Mouse (Mus musculus): ENCODE measurements around the gene Cmss1. TPM values are rescaled to one million over a fixed set of nuclear protein-coding genes. Genes with fewer than 3 reads are reported as not detected.
"Not testable (repeated sequence)": the region's sequence is repeated elsewhere in the genome, so short reads cannot be mapped to it uniquely, and the experiment has no call there.

The Cmss1 gene
- polyA plus RNA-seq, 1 experiment from 2014 or later, result 27.5 TPM

DNA sequence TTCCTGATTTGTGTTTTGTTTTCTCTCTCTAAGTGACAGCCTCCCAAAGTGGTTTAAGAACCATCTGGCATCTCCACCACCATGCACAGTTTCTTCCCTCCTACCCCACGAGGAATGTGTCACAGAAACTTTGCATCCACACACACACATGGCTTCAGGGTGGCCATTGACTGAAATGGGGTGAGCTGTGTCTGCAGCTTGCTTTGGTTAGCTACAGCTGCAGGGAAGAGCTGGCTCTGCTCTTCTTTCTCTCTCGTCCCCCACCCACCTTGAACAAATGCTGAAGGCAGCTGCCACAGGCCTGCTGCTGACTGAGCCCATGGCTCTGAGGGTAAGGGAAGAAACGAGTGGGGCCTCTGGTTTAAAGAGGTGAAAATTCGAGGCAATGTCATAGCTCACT is 193.9 kb downstream of the Cmss1 start:
- H3K4me2 ChIP-seq, result no peak overlapping the region
- H3K4me3 ChIP-seq, result no peak overlapping the region
- no peak for ATAC-seq (ENCODE audit: insufficient number of reproducible peaks, low FRiP score)
- H3K27ac ChIP-seq (ENCODE audit: poor library complexity, severe bottlenecking), result no peak overlapping the region
- H3K36me3 ChIP-seq, result no peaks in the 10 kb centered on the region
- H3K9me3 ChIP-seq (replicated peaks), result no peaks in the 10 kb centered on the region; the same call in 1 of the 2 replicates
- H3K4me1 ChIP-seq (replicated peaks), result peaks cover 17% of the 10 kb centered on the region
- no peaks in the 10 kb centered on the region for H3K27me3 ChIP-seq (replicated peaks)
- no peak overlapping the region for H3K9ac ChIP-seq
- 52% methylated on average over 4 of the region's 4 CpGs for WGBS

DNA sequence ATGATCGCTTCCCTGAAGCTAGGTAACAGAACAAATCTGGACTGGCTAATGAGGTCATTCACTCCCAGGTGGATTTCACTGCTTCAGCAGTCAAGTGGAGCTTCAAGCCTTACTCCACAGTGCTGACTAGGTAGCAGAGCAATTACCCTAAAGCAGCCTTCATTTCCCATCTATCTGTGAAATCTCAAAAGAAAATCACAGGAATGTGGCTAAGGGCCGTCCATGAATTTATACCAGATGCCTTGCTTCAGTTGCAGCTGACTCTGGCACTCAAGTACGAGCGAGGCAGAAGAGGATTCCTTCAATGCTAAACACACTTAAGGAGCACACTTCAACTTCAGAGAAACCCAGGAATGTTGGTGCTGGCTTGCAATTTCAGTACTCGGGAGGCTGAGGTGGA is 202.8 kb downstream of the Cmss1 start:
- H3K27me3 ChIP-seq (replicated peaks), result no peaks in the 10 kb centered on the region
- H3K4me3 ChIP-seq, result no peak overlapping the region
- H3K4me2 ChIP-seq, result no peak overlapping the region
- H3K9ac ChIP-seq, result no peak overlapping the region
- no peak for ATAC-seq (ENCODE audit: insufficient number of reproducible peaks, low FRiP score)
- H3K27ac ChIP-seq (ENCODE audit: poor library complexity, severe bottlenecking), result no peak overlapping the region
- H3K36me3 ChIP-seq, result no peaks in the 10 kb centered on the region
- WGBS, result 62% methylated on average over 5 of the region's 5 CpGs
- H3K4me1 ChIP-seq (replicated peaks), result peaks cover 4% of the 10 kb centered on the region; the same call in 1 of the 2 replicates
- no peaks in the 10 kb centered on the region for H3K9me3 ChIP-seq (replicated peaks)

DNA sequence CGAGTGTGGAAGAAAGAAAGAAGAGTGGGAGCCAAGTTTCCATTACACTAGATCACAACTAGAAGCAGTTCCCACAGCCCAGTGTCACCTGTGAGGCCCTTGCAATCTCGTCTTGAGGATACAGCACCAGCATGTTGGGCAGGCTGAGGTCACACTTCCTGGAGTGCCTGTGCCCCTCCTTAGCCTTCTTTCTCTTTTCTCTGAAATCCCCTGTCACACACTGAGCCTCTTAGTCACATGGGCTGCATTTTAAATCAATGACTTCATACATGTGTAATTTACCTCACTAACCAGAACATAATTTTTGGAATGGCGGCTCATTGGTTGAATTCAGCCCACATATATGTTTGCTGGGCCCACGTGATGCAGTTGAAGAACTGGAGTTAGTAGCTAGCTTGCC is 203.8 kb downstream of the Cmss1 start:
- Histone ChIP-seq H3K27me3 (replicated peaks) (no peaks in the 10 kb centered on the region), H3K9ac (no peak overlapping the region), H3K9me3 (replicated peaks) (no peaks in the 10 kb centered on the region), H3K36me3 (no peaks in the 10 kb centered on the region), H3K4me3 (no peak overlapping the region), H3K4me2 (no peak overlapping the region), H3K4me1 (replicated peaks) (peaks cover 9% of the 10 kb centered on the region; the same call in 1 of the 2 replicates), H3K27ac (ENCODE audit: poor library complexity, severe bottlenecking) (no peak overlapping the region; the same call in 1 of the 2 replicates)
- 0 out of 2 replicates have a peak, but pooled peaks have one; percentile 39 for ATAC-seq (ENCODE audit: insufficient number of reproducible peaks, low FRiP score)
- 73% methylated on average over 4 of the region's 4 CpGs for WGBS

DNA sequence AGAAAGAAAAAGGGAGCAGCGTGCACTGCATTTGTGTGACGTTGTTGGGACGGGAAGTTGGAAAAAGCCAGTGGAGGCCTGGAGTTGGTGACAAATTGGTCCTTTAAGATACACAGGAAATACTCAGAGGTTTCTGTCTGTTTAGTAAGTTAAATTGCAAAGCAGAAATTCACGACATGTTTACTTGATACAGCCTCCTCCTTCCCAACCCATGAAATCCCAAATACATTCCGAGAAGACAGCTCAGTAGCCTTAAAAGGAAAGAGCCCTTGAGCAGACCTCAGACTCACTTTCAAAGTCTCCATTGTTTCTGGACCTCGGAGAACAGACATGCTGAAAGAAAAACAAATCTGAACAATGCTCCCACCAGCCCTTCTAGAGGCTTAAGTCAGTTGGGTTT is 205.0 kb downstream of the Cmss1 start:
- Histone ChIP-seq H3K27me3 (replicated peaks) (no peaks in the 10 kb centered on the region), H3K36me3 (no peaks in the 10 kb centered on the region), H3K9me3 (replicated peaks) (no peaks in the 10 kb centered on the region), H3K4me3 (no peak overlapping the region), H3K27ac (ENCODE audit: poor library complexity, severe bottlenecking) (peak overlapping the region; percentile 39; the same call in 1 of the 2 replicates), H3K4me2 (no peak overlapping the region), H3K4me1 (replicated peaks) (peaks cover 9% of the 10 kb centered on the region; the same call in 1 of the 2 replicates), H3K9ac (no peak overlapping the region)
- WGBS, result 46% methylated on average over 6 of the region's 6 CpGs
- ATAC-seq (ENCODE audit: insufficient number of reproducible peaks, low FRiP score), result no peak

DNA sequence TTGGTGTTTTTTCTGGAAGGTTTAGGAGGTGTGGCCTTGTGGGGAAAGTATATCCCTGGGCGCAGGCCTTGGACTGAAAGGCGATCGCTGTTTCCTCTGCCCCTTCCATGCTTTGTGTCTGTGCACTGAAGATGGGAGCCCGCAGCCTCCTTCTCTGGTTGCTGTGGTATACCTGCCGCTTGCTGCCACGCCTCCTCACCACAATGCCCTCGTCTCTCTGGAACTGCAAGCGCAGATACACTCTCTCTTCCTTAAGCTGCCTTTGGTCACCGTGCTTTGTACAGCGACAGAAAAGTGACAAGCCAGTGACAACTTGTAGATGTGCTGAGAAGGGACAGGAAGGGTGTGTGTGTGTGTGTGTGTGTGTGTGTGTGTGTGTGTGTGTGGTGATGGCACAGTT is 207.1 kb downstream of the Cmss1 start:
- peaks cover 9% of the 10 kb centered on the region; the same call in 1 of the 2 replicates for H3K4me1 ChIP-seq (replicated peaks)

DNA sequence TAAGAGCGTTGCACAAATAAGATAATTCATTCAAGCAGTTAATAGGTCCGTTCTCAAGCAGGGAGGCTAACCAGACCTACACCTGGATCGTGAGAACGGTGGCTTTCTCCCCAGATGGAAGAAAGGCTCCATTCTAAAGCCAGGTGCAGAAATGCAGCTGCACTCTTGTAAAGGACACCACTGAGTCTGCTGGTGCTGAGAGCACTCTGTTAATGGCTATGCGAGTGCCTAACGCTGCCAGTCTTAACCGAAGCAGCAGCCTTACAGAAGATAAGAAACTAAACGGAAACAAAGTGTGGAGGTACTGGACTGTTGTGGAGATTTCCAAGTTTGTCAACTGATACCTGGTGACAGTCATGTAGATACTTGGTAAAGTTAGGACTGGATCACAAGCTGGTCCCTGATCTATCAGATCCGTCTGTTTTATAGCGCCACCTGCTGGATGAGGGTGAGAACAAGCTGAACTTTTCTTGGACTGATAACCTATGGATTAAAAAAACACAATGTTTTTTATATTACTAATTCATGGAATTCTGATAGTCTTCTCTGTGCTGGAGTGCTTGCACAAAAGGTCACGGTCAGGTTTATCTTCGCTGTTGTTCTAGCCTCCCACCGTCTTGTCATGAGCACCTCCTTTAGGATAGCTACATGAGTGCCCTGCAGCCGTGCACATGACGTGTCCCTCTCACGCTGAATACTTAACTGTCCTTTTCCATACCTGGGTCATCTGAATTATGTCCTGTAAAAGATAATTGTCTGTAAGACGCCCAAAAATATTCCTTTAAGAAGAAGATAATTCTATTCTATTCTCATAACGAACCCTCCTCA is 208.1 kb downstream of the Cmss1 start:
- no peak overlapping the region for H3K9ac ChIP-seq
- ATAC-seq (ENCODE audit: insufficient number of reproducible peaks, low FRiP score), result no peak
- peaks cover 9% of the 10 kb centered on the region; the same call in 1 of the 2 replicates for H3K4me1 ChIP-seq (replicated peaks)
- H3K4me3 ChIP-seq, result no peak overlapping the region
- H3K36me3 ChIP-seq, result no peaks in the 10 kb centered on the region
- H3K4me2 ChIP-seq, result peak overlapping the region; percentile 4; the same call in 1 of the 2 replicates
- H3K27ac ChIP-seq (ENCODE audit: poor library complexity, severe bottlenecking), result no peak overlapping the region
- no peaks in the 10 kb centered on the region for H3K9me3 ChIP-seq (replicated peaks)
- WGBS, result 53% methylated on average over 18 of the region's 18 CpGs
- H3K27me3 ChIP-seq (replicated peaks), result no peaks in the 10 kb centered on the region

More for the DNA sequence above, 207.1 kb downstream of the Cmss1 start:
- H3K9me3 ChIP-seq (replicated peaks), result no peaks in the 10 kb centered on the region
- H3K27me3 ChIP-seq (replicated peaks), result no peaks in the 10 kb centered on the region
- no peaks in the 10 kb centered on the region for H3K36me3 ChIP-seq
- no peak overlapping the region for H3K4me3 ChIP-seq
- WGBS, result 74% methylated on average over 10 of the region's 10 CpGs
- no peak overlapping the region for H3K4me2 ChIP-seq
- H3K9ac ChIP-seq, result no peak overlapping the region
- ATAC-seq (ENCODE audit: insufficient number of reproducible peaks, low FRiP score), result no peak
- no peak overlapping the region for H3K27ac ChIP-seq (ENCODE audit: poor library complexity, severe bottlenecking)

DNA sequence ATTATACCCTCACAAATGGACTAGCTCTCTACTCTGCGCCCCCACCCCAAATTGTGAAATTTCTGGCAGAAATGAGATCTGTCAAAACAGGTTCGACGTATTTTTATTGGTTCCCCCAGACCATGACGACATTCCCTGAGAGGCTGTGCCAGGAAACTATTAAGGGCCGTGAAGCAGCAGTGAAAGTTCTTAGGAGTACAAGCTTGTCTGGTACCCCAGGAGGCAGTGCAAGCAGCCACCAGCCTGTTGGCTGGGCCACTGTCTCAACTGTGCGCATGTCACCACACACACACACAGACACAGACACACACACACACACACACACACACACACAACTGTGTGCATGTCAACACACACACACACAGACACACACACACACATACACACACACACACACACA is 208.8 kb downstream of the Cmss1 start:
- no peak for ATAC-seq (ENCODE audit: insufficient number of reproducible peaks, low FRiP score)
- WGBS, result 80% methylated on average over 6 of the region's 6 CpGs
- H3K4me2 ChIP-seq, result no peak overlapping the region
- no peak overlapping the region for H3K27ac ChIP-seq (ENCODE audit: poor library complexity, severe bottlenecking)
- H3K4me1 ChIP-seq (replicated peaks), result peaks cover 9% of the 10 kb centered on the region; the same call in 1 of the 2 replicates
- no peak overlapping the region for H3K4me3 ChIP-seq
- H3K9ac ChIP-seq, result no peak overlapping the region
- H3K27me3 ChIP-seq (replicated peaks), result no peaks in the 10 kb centered on the region
- no peaks in the 10 kb centered on the region for H3K36me3 ChIP-seq
- H3K9me3 ChIP-seq (replicated peaks), result no peaks in the 10 kb centered on the region

DNA sequence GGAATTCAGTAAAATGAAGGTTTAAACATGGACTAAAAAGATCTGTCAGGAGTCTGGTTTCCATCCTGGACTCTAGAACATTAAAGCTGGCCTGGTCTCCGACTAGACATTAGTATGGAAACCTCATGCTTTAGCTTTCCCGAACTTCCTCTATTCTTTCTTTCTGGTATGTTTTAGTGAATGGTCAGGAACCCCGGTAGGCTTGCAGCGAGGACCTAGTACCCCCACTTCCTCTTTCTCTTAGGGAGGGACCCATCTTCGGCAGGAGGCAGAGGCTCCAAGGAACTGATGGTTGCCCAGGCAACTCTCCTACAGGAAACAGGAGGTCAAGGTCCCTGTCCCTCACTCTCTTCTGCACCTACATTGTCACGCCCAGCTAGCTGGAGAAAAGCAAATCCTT is 210.4 kb downstream of the Cmss1 start:
- no peaks in the 10 kb centered on the region for H3K36me3 ChIP-seq
- 70% methylated on average over 6 of the region's 6 CpGs for WGBS
- peaks cover 6% of the 10 kb centered on the region; the same call in 1 of the 2 replicates for H3K4me1 ChIP-seq (replicated peaks)
- no peak overlapping the region for H3K9ac ChIP-seq
- H3K27me3 ChIP-seq (replicated peaks), result no peaks in the 10 kb centered on the region
- H3K4me2 ChIP-seq, result no peak overlapping the region
- H3K4me3 ChIP-seq, result no peak overlapping the region
- H3K9me3 ChIP-seq (replicated peaks), result no peaks in the 10 kb centered on the region
- H3K27ac ChIP-seq (ENCODE audit: poor library complexity, severe bottlenecking), result no peak overlapping the region
- ATAC-seq (ENCODE audit: insufficient number of reproducible peaks, low FRiP score), result no peak

DNA sequence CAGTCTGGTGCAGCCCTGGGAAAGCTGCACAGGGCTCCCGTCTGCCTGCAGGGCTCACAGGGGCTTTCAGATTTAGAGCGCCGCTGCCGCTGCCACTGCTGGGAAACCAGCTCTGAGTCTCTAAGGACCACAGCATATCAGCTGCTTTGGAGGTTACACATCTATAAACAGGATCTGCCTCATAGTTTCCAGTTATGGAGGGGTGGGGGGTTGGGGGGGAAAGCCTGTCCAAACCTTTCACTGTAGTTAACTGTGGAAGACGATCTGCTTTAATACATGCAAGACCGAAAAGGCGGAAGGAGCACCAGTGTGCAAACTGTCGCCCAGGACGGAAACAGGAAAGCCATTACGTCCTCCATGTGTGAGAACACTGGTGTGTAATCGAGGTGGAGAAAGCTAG is 213.5 kb downstream of the Cmss1 start:
- Histone ChIP-seq H3K4me3 (no peak overlapping the region), H3K9me3 (replicated peaks) (no peaks in the 10 kb centered on the region), H3K36me3 (no peaks in the 10 kb centered on the region), H3K4me1 (replicated peaks) (peaks cover 11% of the 10 kb centered on the region), H3K27ac (ENCODE audit: poor library complexity, severe bottlenecking) (peak overlapping the region; percentile 65), H3K27me3 (replicated peaks) (no peaks in the 10 kb centered on the region), H3K4me2 (peak overlapping the region; percentile 17), H3K9ac (no peak overlapping the region)
- 45% methylated on average over 11 of the region's 11 CpGs for WGBS
- no peak for ATAC-seq (ENCODE audit: insufficient number of reproducible peaks, low FRiP score)

DNA sequence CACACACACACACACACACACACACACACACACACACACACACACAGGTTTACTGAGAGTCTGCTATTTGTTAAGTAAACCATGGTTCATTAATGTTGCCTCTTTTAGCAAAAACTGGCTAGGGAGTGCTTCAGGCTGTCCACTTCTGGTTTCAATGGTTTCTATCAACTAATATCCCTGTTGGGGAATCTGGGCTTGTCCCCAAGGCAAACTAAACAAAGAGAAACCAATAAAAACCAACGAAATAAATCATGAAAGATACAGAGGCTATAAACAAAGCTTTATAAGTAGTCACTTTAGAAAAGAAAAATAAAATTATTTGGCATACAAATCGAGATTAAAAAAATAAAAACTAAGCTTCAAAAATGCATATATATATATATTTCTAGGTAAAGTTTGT is 214.2 kb downstream of the Cmss1 start:
- Histone ChIP-seq H3K4me2 (no peak overlapping the region), H3K36me3 (no peaks in the 10 kb centered on the region), H3K4me3 (no peak overlapping the region), H3K4me1 (replicated peaks) (peaks cover 10% of the 10 kb centered on the region), H3K9me3 (replicated peaks) (no peaks in the 10 kb centered on the region), H3K27ac (ENCODE audit: poor library complexity, severe bottlenecking) (no peak overlapping the region), H3K9ac (no peak overlapping the region), H3K27me3 (replicated peaks) (no peaks in the 10 kb centered on the region)
- 62% methylated on average over 2 of the region's 2 CpGs for WGBS
- ATAC-seq (ENCODE audit: insufficient number of reproducible peaks, low FRiP score), result no peak

DNA sequence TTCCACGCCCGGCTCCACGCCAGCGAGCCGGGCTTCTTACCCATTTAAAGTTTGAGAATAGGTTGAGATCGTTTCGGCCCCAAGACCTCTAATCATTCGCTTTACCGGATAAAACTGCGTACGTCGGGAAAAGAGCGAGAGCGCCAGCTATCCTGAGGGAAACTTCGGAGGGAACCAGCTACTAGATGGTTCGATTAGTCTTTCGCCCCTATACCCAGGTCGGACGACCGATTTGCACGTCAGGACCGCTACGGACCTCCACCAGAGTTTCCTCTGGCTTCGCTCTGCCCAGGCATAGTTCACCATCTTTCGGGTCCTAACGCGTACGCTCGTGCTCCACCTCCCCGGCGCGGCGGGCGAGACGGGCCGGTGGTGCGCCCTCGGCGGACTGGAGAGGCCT is 215.5 kb downstream of the Cmss1 start:
- 30% methylated on average over 29 of the region's 39 CpGs for WGBS

More for the DNA sequence above, 215.5 kb downstream of the Cmss1 start:
- not testable (repeated sequence) for H3K9me3 ChIP-seq (replicated peaks); H3K36me3 ChIP-seq; H3K27me3 ChIP-seq (replicated peaks); H3K9ac ChIP-seq; H3K4me2 ChIP-seq; H3K27ac ChIP-seq (ENCODE audit: poor library complexity, severe bottlenecking); H3K4me1 ChIP-seq (replicated peaks); H3K4me3 ChIP-seq; ATAC-seq (ENCODE audit: insufficient number of reproducible peaks, low FRiP score)
